Mouse (Mus musculus) spleen, adult 2 months (tissue): ENCODE results near the gene Prodh2. TPM values are rescaled to one million over a fixed set of nuclear protein-coding genes. Genes with fewer than 3 reads are reported as not detected.

ENCODE experiments used
- DNase-seq, 2 experiments: peaks; one replicate each; pipeline versions ENCODE4 v3.0.0 to v3.0.0-alpha.2; 2012 to 2021; ENCODE audit warnings: low spot score in 2 of 2, low read depth in 1 of 2
- H3K27ac ChIP-seq: fragments of 200-500 bp; 2 replicates; pipeline ENCODE4 v1.5.1; 2012; ENCODE audit warnings: low read length, inconsistent platforms; ENCODE audit not compliant: insufficient read depth
- H3K27me3 ChIP-seq: fragments of 200-500 bp; 2 replicates; pipeline ENCODE4 v1.6.1; 2012; ENCODE audit warnings: mild to moderate bottlenecking, moderate library complexity, low read length, inconsistent platforms; ENCODE audit not compliant: control insufficient read depth, insufficient read depth
- H3K36me3 ChIP-seq: fragments of 200-500 bp; 2 replicates; pipeline ENCODE4 v1.6.1; 2012; ENCODE audit warnings: mild to moderate bottlenecking, low read length, inconsistent platforms; ENCODE audit not compliant: control insufficient read depth, insufficient read depth
- H3K4me1 ChIP-seq: fragments of 200-500 bp; 2 replicates; pipeline ENCODE4 v1.6.1; 2011; ENCODE audit warnings: inconsistent platforms; ENCODE audit not compliant: control insufficient read depth, insufficient read depth, insufficient read length
- H3K4me3 ChIP-seq: fragments of 200-500 bp; 2 replicates; pipeline ENCODE4 v1.5.1; 2011; ENCODE audit warnings: mild to moderate bottlenecking, inconsistent platforms; ENCODE audit not compliant: insufficient read depth, insufficient read length; ENCODE audit errors: extremely low read depth
- CTCF ChIP-seq: fragments of 200-500 bp; IDR thresholded peaks from 2 replicates; pipeline ENCODE4 v1.5.1; 2011; ENCODE audit warnings: mild to moderate bottlenecking, inconsistent platforms; ENCODE audit not compliant: insufficient read depth, insufficient read length, insufficient replicate concordance; ENCODE audit errors: extremely low read depth
- POLR2A ChIP-seq: fragments of 200-500 bp; IDR thresholded peaks from 2 replicates; pipeline ENCODE4 v1.6.1; 2011; ENCODE audit warnings: low read depth, low read length, inconsistent platforms
- WGBS: fragments of 180-500 bp; shearing (Covaris S2); methylation state at CpG from one replicate; pipeline ENCODE4 v1.1.7; 2018; 5-methylcytosine and 5-hydroxymethylcytosine counted together
- polyA plus RNA-seq: library from polyadenylated mRNA; depleted of rRNA; stranded (reverse); fragments of >200 nt; gene quantifications from 2 replicates; pipeline ENCODE4 v1.2.3, GENCODE M21; 2012

Prodh2 gene
- polyA plus RNA-seq, 1 experiment = 0.04 TPM

DNA sequence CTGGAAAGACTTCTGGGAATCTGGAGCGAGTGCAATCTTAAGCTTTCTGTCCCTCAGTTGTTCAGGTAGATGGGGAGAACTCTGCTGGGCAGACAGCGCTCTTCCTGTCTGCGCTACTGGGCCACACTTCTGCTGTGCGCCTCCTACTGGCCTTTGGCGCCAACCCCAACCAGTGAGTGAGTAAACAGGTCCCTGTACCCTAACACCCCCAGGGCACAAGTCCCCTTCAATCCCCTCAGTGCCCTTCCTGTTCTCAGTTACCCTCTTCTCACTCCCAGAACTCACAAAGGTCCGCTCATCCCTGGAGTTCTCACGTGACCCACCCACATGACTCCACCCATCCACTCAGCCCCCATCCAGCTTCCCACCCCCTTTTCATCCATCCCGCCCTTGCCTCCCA is 24.9 kb downstream of the Prodh2 start:
- Histone ChIP-seq H3K27ac (no peak overlapping the region), H3K4me1 (no peaks in the 10 kb centered on the region), H3K36me3 (no peaks in the 10 kb centered on the region), H3K4me3 (no peak overlapping the region), H3K27me3 (no peaks in the 10 kb centered on the region)
- DNase-seq = no peak
- TF ChIP-seq POLR2A (no peak), CTCF (no peak)
- 53% methylated on average over 8 of the region's 8 CpGs for WGBS

GRCm38 (mm10) chr7:30520396-30520795 is 27.0 kb downstream of the Prodh2 start:
- Histone ChIP-seq H3K27ac (no peak overlapping the region), H3K4me3 (no peak overlapping the region), H3K27me3 (no peaks in the 10 kb centered on the region), H3K4me1 (no peaks in the 10 kb centered on the region), H3K36me3 (no peaks in the 10 kb centered on the region)
- DNase-seq = no peak
- 65% methylated on average over 4 of the region's 4 CpGs for WGBS
- no peak for TF ChIP-seq POLR2A
- no peak for TF ChIP-seq CTCF

GRCm38 (mm10) chr7:30520856-30521255 is 27.4 kb downstream of the Prodh2 start:
- H3K4me3 ChIP-seq = no peak overlapping the region
- H3K27ac ChIP-seq = no peak overlapping the region
- WGBS = 91% methylated on average over 5 of the region's 5 CpGs
- TF ChIP-seq POLR2A (no peak), CTCF (no peak)
- H3K27me3 ChIP-seq = no peaks in the 10 kb centered on the region
- H3K36me3 ChIP-seq = no peaks in the 10 kb centered on the region; the same call in 1 of the 2 replicates
- DNase-seq = no peak
- no peaks in the 10 kb centered on the region for H3K4me1 ChIP-seq

DNA sequence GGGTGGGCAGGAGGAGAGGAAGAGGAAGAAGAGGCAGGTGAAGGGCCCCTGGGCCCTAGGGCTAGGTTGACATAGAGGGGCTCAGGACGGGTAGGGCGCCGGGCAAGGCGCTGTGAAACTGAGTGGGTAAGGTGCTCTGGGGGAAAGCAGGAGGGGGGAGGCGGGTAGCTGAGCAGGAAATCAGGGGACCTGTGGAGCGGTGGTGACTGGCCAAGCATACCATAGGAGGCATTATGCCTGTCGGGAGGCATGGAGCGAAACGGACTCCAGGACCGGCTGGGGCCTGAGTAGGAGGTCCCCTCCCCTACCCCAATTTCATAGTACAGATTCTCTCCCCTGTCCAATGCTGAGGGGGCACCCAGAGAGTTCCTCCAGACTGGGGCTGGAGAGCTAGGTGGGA is 29.4 kb downstream of the Prodh2 start:
- Histone ChIP-seq H3K36me3 (no peaks in the 10 kb centered on the region; the same call in 1 of the 2 replicates), H3K27me3 (no peaks in the 10 kb centered on the region), H3K4me3 (no peak overlapping the region), H3K4me1 (no peaks in the 10 kb centered on the region), H3K27ac (no peak overlapping the region)
- 93% methylated on average over 10 of the region's 10 CpGs for WGBS
- TF ChIP-seq POLR2A (no peak), CTCF (no peak)
- DNase-seq = no peak

GRCm38 (mm10) chr7:30524487-30524886 is 31.1 kb downstream of the Prodh2 start:
- TF ChIP-seq POLR2A (no peak), CTCF (no peak)
- DNase-seq = no peak
- Histone ChIP-seq H3K36me3 (no peaks in the 10 kb centered on the region; the same call in none of the 2 replicates), H3K4me3 (no peak overlapping the region), H3K27me3 (no peaks in the 10 kb centered on the region), H3K4me1 (no peaks in the 10 kb centered on the region), H3K27ac (no peak overlapping the region)
- WGBS = 43% methylated on average over 6 of the region's 6 CpGs

DNA sequence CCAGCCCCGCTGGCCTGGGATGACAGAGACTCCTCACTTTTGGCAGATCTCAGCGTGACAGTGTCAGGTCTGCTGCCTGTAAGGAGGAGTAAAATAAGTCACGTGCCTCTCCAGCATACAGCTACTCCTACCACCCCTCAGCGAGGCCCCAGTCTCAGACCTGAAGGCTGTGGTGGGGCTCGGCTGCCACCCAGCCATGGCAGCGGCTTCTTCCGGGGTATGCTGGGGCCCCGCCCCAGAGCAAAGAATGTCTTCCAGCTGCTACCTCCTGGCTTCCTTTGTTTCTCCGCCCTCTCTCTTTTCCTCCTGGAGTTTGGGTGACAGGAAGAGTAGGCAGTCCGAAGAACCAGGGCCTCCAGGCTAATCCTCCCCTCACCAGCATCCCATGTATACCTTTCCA is 32.5 kb downstream of the Prodh2 start:
- Histone ChIP-seq H3K4me3 (no peak overlapping the region), H3K27me3 (no peaks in the 10 kb centered on the region), H3K27ac (no peak overlapping the region), H3K4me1 (no peaks in the 10 kb centered on the region), H3K36me3 (peaks cover 3% of the 10 kb centered on the region)
- no peak for DNase-seq
- TF ChIP-seq CTCF = no peak
- TF ChIP-seq POLR2A = no peak
- 91% methylated on average over 10 of the region's 10 CpGs for WGBS

DNA sequence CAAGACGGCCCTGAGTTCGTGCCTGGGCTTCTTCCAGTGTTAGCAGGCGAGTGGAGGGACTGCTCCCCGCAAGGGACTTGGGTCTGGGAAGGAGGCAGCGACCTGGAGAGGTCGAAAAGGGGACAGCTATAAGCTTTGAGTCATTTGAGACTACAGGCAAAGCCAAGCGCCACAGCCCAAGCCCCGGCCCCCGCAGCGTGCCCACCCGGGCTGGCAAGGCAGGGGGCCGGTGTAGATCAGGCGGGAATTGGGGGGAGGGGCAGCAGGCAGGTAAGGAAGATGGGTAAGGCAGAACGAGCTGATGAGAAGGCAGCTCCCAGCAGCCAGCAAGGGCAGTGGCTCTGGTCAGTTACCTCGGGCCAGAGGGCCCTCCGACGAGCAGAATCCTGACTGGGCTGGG is 33.0 kb downstream of the Prodh2 start:
- peaks cover 3% of the 10 kb centered on the region for H3K36me3 ChIP-seq
- H3K4me3 ChIP-seq = no peak overlapping the region
- 93% methylated on average over 17 of the region's 17 CpGs for WGBS
- H3K4me1 ChIP-seq = no peaks in the 10 kb centered on the region
- no peaks in the 10 kb centered on the region for H3K27me3 ChIP-seq
- DNase-seq = no peak
- TF ChIP-seq CTCF = no peak
- TF ChIP-seq POLR2A = no peak
- no peak overlapping the region for H3K27ac ChIP-seq

- Histone ChIP-seq H3K27me3 (no peaks in the 10 kb centered on the region), H3K27ac (no peak overlapping the region), H3K36me3 (peaks cover 3% of the 10 kb centered on the region), H3K4me1 (no peaks in the 10 kb centered on the region), H3K4me3 (no peak overlapping the region)
- TF ChIP-seq CTCF (no peak), POLR2A (no peak)
- DNase-seq = no peak
- 94% methylated on average over 14 of the region's 14 CpGs for WGBS
Measured at GRCm38 (mm10) chr7:30526981-30527380, 33.6 kb downstream of the Prodh2 start.
